Mouse (Mus musculus) kidney, adult 18-20 months (tissue): ENCODE measurements at regions not wholly inside any gene's neighbourhood (a gene's known extent, or its start where the extent isn't known, plus 50 kb on each side); places are given as distances from the start of the nearest gene placed in this dataset.
A peak's percentile ranks its signal among the peaks of the same experiment; 100 is the strongest.

Source experiments
- DNase-seq: peaks from one replicate; pipeline ENCODE4 v3.0.0; 2021

- no peak for DNase-seq
These were observed 153.9 kb downstream of the Katnal1 start for GRCm38 (mm10) chr5:148775232-148775631.

- no peak for DNase-seq
These were observed 154.7 kb downstream of the Katnal1 start for GRCm38 (mm10) chr5:148774446-148774845.

GRCm38 (mm10) chr5:148769452-148769851 lies 159.7 kb downstream of the Katnal1 start:
- DNase-seq: no peak

- DNase-seq: no peak
These were observed 160.8 kb downstream of the Katnal1 start for GRCm38 (mm10) chr5:148768346-148768745.

- DNase-seq: no peak
These were observed 163.1 kb downstream of the Katnal1 start for GRCm38 (mm10) chr5:148765993-148766392.

GRCm38 (mm10) chr5:148760108-148760507 lies 169.0 kb downstream of the Katnal1 start:
- DNase-seq: no peak

GRCm38 (mm10) chr5:148758786-148759185 lies 170.3 kb downstream of the Katnal1 start:
- peak; percentile 60 for DNase-seq

GRCm38 (mm10) chr5:148757715-148758114 lies 171.4 kb downstream of the Katnal1 start:
- no peak for DNase-seq

GRCm38 (mm10) chr5:148757236-148757635 lies 171.9 kb downstream of the Katnal1 start:
- DNase-seq: peak; percentile 21

- peak; percentile 71 for DNase-seq
These were observed 172.7 kb downstream of the Katnal1 start for GRCm38 (mm10) chr5:148756246-148756930.

- no peak for DNase-seq
These were observed 173.3 kb downstream of the Katnal1 start for GRCm38 (mm10) chr5:148755807-148756206.

- DNase-seq: no peak
These were observed 174.2 kb downstream of the Katnal1 start for GRCm38 (mm10) chr5:148754896-148755295.

- DNase-seq: no peak
These were observed 174.8 kb downstream of the Katnal1 start for GRCm38 (mm10) chr5:148754363-148754762.

- no peak for DNase-seq
These were observed 175.7 kb downstream of the Katnal1 start for GRCm38 (mm10) chr5:148753457-148753856.

GRCm38 (mm10) chr5:148751980-148752379 lies 177.1 kb downstream of the Katnal1 start:
- DNase-seq: no peak

GRCm38 (mm10) chr5:148750002-148750734 lies 179.0 kb downstream of the Katnal1 start:
- no peak for DNase-seq

- DNase-seq: no peak
These were observed 181.0 kb downstream of the Katnal1 start for GRCm38 (mm10) chr5:148747972-148748764.

- no peak for DNase-seq
These were observed 181.6 kb downstream of the Katnal1 start for GRCm38 (mm10) chr5:148747549-148747948.

GRCm38 (mm10) chr5:148746726-148747125 lies 182.4 kb downstream of the Katnal1 start:
- DNase-seq: peak; percentile 55

- no peak for DNase-seq
These were observed 184.3 kb downstream of the Katnal1 start for GRCm38 (mm10) chr5:148744676-148745391.

GRCm38 (mm10) chr5:148742158-148742835 lies 186.8 kb downstream of the Katnal1 start:
- DNase-seq: no peak
